Mouse (Mus musculus): Measurements from ENCODE around the gene Hmcn1. TPM values are rescaled to one million over a fixed set of nuclear protein-coding genes. Genes with fewer than 3 reads are reported as not detected.

Gene Hmcn1
- polyA plus RNA-seq, 1 experiment from 2014 or later, result 0.28 TPM

DNA sequence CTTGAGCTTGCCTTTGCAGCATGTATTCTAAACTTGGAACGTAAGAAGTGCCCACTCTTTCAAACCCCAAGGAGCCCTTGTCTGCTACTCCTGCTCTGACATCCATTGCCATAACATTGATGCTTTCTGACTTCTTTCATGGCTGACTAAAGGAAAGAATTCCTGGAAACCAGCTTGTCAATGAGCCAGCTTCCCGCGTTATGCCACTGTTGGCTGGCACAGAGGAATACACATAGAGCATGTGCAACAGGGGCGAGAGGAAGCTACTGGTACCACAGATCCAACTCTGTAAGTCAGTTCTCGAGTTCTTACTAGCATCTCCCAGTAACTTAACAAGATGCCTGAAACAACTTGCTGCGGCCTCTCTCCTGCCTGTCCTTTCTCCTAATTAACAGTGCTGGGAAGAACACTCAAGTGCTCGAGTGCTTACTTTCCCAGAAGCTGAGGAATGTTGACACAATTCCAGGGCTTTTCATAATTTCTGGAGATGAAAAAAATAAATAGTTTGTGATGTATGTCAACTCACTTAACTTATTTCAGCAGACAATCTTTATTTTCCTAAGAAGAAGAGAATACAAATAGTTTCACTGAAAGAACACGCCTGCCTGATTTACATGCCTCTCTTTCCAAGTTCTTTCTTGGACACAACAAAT is 192.5 kb downstream of the Hmcn1 start:
- POLR2A ChIA-PET, result no interaction called here
- DNase-seq (ENCODE audit: low read depth, low spot score), result no peak
- in situ Hi-C loops (cut with MboI; ENCODE audit: low pct_unique_long_range_greater_than_20kb), result no loop called here
- CTCF ChIA-PET, result interaction anchor here (1.0 kb wide), 1 partner anchor 116 kb away, joined by 3 read pairs; no protein-coding TSS in a partner anchor
- no peak for ATAC-seq
- TF ChIP-seq CTCF (IDR thresholded peaks at IDR 0.05), result no peak
- no peaks in the 10 kb centered on the region for H3K27me3 ChIP-seq

DNA sequence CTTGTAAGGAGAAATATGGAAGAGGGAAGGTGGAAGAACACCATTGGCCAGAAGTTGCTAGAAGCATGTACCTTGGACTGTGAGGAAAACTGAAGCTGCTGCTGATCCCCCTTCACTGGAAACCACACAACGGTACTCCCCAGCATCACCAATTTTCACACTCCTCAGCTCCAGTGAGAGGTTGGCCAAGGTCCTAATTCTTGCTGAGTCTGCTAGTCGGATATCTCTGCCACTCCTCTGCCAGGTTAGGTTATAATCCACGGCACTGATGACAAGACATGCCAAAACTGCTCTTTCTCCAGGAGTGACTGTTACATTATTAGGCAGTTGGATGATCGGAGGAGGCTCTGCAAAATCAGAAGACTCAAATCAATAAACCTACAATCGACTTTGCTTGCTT is 194.6 kb downstream of the Hmcn1 start:
- H3K27me3 ChIP-seq, result no peaks in the 10 kb centered on the region
- POLR2A ChIA-PET, result interaction anchor here (0.6 kb wide), 1 partner anchor 225 kb away, joined by 15 read pairs; no protein-coding TSS in a partner anchor
- ATAC-seq (no peak), DNase-seq (ENCODE audit: low read depth, low spot score) (no peak)
- no peak for TF ChIP-seq CTCF (IDR thresholded peaks at IDR 0.05)
- CTCF ChIA-PET, result no interaction called here
- in situ Hi-C loops (cut with MboI; ENCODE audit: low pct_unique_long_range_greater_than_20kb), result loop anchor here (25.0 kb wide), 1 partner anchor 614 kb away; no protein-coding TSS in a partner anchor

DNA sequence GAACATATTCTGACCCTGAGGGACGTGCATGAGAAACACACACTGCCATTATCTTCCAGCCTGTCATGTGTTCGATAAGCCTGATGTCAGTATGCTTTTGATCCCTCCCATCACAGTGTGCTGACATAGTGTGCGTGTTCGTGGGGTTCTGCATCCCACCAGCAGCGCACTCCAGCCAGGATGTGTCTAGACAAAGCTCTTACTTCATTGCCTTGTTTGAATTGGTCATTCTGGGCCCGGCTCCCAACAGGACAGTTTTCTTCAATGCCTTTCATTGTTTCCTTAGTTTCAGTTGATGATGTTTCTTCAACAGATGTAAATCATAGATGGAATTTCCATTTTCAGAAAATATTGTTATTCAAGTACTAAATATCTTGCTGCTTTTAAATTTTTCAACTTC is 206.5 kb downstream of the Hmcn1 start:
- no peaks in the 10 kb centered on the region for H3K27me3 ChIP-seq
- no peak for TF ChIP-seq CTCF (IDR thresholded peaks at IDR 0.05)
- POLR2A ChIA-PET, result no interaction called here
- CTCF ChIA-PET, result no interaction called here
- in situ Hi-C loops (cut with MboI; ENCODE audit: low pct_unique_long_range_greater_than_20kb), result loop anchor here (25.0 kb wide), 1 partner anchor 626 kb away; no protein-coding TSS in a partner anchor
- no peak for ATAC-seq
- DNase-seq (ENCODE audit: low read depth, low spot score), result no peak

DNA sequence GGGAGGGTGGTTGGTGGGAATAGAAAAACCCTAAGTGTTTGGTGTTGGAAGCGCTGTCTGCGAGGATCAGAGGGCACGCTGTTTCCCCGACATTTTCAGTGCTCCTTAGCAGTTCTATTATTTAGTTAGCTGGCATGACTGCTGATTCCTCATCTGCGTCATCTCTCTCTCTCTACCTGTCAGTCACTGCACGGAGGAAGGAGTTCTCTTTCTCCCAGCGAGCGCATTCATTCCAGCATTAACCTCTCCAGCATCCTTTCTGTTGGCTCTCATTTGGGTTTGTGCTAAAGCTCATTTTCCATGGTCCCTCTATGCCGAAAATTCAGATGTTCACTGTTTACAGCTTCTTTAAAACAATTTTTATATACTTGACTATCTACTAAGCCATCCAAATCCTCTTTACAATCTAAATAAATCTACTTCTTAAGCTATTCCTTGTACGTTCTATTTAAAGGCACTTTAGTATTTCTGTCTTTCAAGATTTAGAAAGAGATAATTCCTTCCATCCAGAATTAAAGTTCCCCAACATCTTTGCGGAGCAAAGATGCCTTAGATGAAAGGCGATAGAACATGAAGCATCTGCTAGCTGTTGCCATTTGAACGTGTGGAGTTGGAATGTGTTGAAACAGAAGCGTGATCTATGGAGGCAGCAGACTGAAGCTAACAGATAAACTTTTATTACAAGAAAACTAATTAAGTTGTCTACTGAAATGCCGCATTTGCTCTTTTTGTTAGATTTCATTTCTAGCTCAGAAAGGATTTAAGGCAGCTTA is 210.0 kb downstream of the Hmcn1 start:
- DNase-seq (ENCODE audit: low read depth, low spot score) (no peak), ATAC-seq (no peak)
- H3K27me3 ChIP-seq, result no peaks in the 10 kb centered on the region
- ChIA-PET POLR2A (no interaction called here), CTCF (interaction anchor here (0.6 to 1.5 kb wide), 4 partner anchors 9 to 242 kb away, joined by 3 to 5 read pairs (median 4); no protein-coding TSS in a partner anchor)
- TF ChIP-seq CTCF (IDR thresholded peaks at IDR 0.05), result no peak
- in situ Hi-C loops (cut with MboI; ENCODE audit: low pct_unique_long_range_greater_than_20kb), result loop anchor here (5.0 to 25.0 kb wide), 2 partner anchors 229 to 629 kb away; no protein-coding TSS in a partner anchor

DNA sequence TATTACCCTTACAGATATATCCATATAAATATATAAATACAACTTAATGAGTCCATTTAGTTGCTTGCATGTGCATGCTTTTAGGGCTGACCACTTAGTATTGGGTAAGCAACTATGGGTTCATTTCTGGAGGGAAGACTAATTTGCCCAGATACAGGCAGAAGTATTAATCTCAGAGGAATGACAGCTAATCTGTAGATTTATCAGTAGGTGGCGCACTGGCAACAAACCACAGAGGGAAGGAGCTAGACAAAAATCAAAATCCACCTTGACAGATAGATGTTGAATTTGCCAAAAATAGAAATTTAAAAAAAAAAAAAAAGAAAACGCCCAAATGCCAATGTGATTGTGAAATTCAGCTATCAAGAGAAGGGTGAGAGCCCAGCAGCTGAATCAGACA is 213.3 kb downstream of the Hmcn1 start:
- in situ Hi-C loops (cut with MboI; ENCODE audit: low pct_unique_long_range_greater_than_20kb), result loop anchor here (5.0 to 25.0 kb wide), 2 partner anchors 232 to 632 kb away; no protein-coding TSS in a partner anchor
- TF ChIP-seq CTCF (IDR thresholded peaks at IDR 0.05), result peak; percentile 47
- POLR2A ChIA-PET, result no interaction called here
- DNase-seq (ENCODE audit: low read depth, low spot score) (no peak), ATAC-seq (no peak)
- H3K27me3 ChIP-seq, result no peaks in the 10 kb centered on the region
- CTCF ChIA-PET, result interaction anchor here (1.0 to 1.7 kb wide), 7 partner anchors 14 to 231 kb away, joined by 3 to 11 read pairs (median 3); no protein-coding TSS in a partner anchor

DNA sequence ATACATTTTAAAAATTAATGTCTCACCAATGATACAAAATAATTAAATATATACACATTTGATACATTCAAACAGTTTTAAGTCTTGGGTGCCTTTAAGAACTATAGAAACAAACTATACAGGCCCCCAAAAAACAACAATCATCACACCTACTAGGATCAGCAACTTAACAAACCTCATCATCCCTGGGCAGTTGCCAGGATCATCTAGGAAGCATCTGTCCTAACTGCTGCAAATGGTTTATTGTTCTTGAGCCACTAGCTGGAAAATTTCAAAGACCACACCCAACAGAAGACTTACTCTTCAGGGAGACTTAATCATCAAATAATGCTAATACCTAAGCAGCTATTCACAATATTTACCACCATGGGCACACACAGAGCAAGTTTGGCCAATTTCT is 216.5 kb downstream of the Hmcn1 start:
- in situ Hi-C loops (cut with MboI; ENCODE audit: low pct_unique_long_range_greater_than_20kb), result loop anchor here (25.0 kb wide), 1 partner anchor 636 kb away; no protein-coding TSS in a partner anchor
- H3K27me3 ChIP-seq, result no peaks in the 10 kb centered on the region
- no peak for DNase-seq (ENCODE audit: low read depth, low spot score)
- ChIA-PET POLR2A (interaction anchor here (0.7 kb wide), 1 partner anchor 235 kb away, joined by 3 read pairs; no protein-coding TSS in a partner anchor), CTCF (interaction anchor here (1.2 to 2.1 kb wide), 3 partner anchors 11 to 231 kb away, joined by 3 to 5 read pairs (median 3); no protein-coding TSS in a partner anchor)
- no peak for TF ChIP-seq CTCF (IDR thresholded peaks at IDR 0.05)
- ATAC-seq, result no peak

DNA sequence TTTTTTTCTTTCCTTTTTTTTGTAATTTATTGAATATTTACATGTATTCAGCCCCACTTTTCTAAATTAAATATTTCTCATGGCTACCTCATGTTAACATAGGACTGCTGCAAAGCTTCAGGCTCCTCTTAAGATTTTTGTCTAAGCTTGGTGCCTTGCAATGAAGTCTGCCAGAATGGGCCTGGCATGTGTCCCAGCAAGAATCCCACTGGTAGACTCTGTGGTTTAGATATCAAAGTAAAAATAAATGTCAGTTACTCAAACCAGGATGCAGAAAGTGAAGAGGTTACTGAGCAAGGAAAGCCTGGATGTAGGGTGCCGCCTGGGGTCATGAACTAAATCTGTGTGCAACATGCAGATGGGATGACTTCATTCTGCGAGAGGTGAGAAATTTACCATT is 217.5 kb downstream of the Hmcn1 start:
- TF ChIP-seq CTCF (IDR thresholded peaks at IDR 0.05), result no peak
- no peaks in the 10 kb centered on the region for H3K27me3 ChIP-seq
- DNase-seq (ENCODE audit: low read depth, low spot score), result no peak

DNA sequence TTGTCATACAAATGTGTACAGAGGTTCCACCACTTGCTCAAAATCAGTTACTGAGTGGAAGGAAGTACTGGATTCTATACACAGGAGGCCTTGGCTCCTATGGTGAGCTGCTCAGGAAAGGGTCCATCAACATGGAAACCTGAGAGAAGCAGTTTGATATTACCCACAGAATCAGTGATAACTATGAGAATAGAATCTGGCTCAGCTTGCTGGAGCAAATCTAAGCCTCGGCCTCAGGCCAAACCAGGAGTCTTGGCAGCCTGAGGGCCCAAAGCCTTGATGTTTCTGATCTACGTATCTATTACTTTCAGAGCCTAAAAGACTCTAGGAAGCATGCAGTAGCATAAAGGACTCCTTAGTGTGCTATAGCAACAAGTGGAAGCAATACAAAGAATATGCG is 220.3 kb downstream of the Hmcn1 start:
- no peaks in the 10 kb centered on the region for H3K27me3 ChIP-seq
- in situ Hi-C loops (cut with MboI; ENCODE audit: low pct_unique_long_range_greater_than_20kb), result no loop called here
- TF ChIP-seq CTCF (IDR thresholded peaks at IDR 0.05), result no peak
- ChIA-PET POLR2A (interaction anchor here (0.7 kb wide), 1 partner anchor 230 kb away, joined by 3 read pairs; no protein-coding TSS in a partner anchor), CTCF (interaction anchor here (2.0 kb wide), 1 partner anchor 237 kb away, joined by 8 read pairs; no protein-coding TSS in a partner anchor)
- DNase-seq (ENCODE audit: low read depth, low spot score) (no peak), ATAC-seq (no peak)

More for the DNA sequence above, 217.5 kb downstream of the Hmcn1 start:
- in situ Hi-C loops (cut with MboI; ENCODE audit: low pct_unique_long_range_greater_than_20kb), result loop anchor here (25.0 kb wide), 1 partner anchor 637 kb away; no protein-coding TSS in a partner anchor
- ATAC-seq, result no peak
- ChIA-PET CTCF (no interaction called here), POLR2A (no interaction called here)

DNA sequence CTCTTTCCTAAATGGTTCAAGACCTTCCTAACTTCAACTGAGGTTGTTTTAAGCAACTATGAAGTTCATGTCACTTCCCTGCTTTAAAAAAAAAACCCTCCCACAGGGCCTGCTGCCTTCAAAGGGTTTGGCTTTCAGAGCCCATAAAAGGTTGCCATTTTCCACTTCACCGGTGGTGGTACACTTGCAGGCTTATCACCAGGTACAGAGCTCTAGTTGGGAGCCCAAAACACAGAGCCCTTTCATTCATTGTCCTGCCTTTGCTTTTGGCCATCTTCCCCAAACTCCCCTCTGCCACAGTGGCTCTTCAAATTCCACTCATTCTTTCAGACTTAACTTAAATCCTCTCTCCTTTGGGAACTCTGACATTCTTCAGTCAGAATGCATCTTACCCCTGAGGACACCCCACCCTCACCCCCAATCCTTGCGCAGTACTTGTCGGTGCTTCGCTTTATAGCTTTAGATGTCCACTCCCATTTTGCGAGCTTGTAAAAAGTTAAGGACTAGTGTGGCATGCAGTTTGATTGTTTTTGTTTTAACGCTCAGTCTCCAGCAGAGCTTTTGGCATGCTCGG is 222.2 kb downstream of the Hmcn1 start:
- DNase-seq (ENCODE audit: low read depth, low spot score) (no peak), ATAC-seq (peak; percentile 83)
- no peak for TF ChIP-seq CTCF (IDR thresholded peaks at IDR 0.05)
- H3K27me3 ChIP-seq, result no peaks in the 10 kb centered on the region
- in situ Hi-C loops (cut with MboI; ENCODE audit: low pct_unique_long_range_greater_than_20kb), result no loop called here
- ChIA-PET POLR2A (no interaction called here), CTCF (interaction anchor here (2.0 kb wide), 1 partner anchor 239 kb away, joined by 8 read pairs; no protein-coding TSS in a partner anchor)

DNA sequence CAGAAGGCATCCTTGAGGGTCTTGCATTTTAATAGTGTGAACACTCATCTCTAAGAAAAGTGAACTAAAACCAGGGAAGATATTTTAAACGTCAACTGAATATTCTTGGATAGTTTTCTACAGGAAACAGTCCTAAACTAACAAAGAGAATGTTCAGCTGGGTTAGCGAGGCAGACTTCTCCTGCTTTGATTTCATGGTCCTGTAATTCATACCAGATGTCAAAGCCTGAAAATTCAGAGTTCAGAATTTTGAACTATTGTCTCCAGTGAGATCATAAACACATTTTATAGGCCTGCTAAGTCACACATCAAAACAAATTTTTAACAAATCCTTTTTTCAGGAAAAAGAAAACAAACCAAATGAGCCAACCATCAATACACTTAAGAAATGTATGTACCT is 223.4 kb downstream of the Hmcn1 start:
- no peak for TF ChIP-seq CTCF (IDR thresholded peaks at IDR 0.05)
- DNase-seq (ENCODE audit: low read depth, low spot score) (no peak), ATAC-seq (no peak)
- CTCF ChIA-PET, result interaction anchor here (1.2 kb wide), 2 partner anchors 13 to 26 kb away, joined by 3 read pairs; no protein-coding TSS in a partner anchor
- in situ Hi-C loops (cut with MboI; ENCODE audit: low pct_unique_long_range_greater_than_20kb), result no loop called here
- H3K27me3 ChIP-seq, result no peaks in the 10 kb centered on the region
- POLR2A ChIA-PET, result no interaction called here

Data from Patski (cell line).